Mouse (Mus musculus) megakaryocyte-erythroid progenitor cell, adult 5-6 weeks (primary cell): ENCODE measurements around the gene Wars2. TPM values are rescaled to one million over a fixed set of nuclear protein-coding genes. Genes with fewer than 3 reads are reported as not detected.
A peak's percentile ranks its signal among the peaks of the same experiment; 100 is the strongest.

Source experiments
- ATAC-seq: replicated peaks from 2 replicates; pipeline ENCODE4 v1.8.0; 2016; ENCODE audit warnings: mild to moderate bottlenecking, inconsistent platforms; ENCODE audit not compliant: severe bottlenecking, poor library complexity, low FRiP score, low TSS enrichment
- total RNA-seq, 2 experiments: library from RNA; stranded (forward) in 1 of 2; stranded (reverse) in 1 of 2; fragments of 200-1000, 215-1000 nt in 1 of 2; fragments of >200 nt in 1 of 2; fragmentation: Nextera tagmentation in 1 of 2; gene quantifications; 2 replicates each; pipeline ENCODE4 v1.2.3; 2014 to 2017

Gene Wars2
- 12.6 and 13.0 TPM in 2 replicates for total RNA-seq (2014; fragmentation: Nextera tagmentation)
- total RNA-seq (2017), result 3.3 and 6.6 TPM in 2 replicates

DNA sequence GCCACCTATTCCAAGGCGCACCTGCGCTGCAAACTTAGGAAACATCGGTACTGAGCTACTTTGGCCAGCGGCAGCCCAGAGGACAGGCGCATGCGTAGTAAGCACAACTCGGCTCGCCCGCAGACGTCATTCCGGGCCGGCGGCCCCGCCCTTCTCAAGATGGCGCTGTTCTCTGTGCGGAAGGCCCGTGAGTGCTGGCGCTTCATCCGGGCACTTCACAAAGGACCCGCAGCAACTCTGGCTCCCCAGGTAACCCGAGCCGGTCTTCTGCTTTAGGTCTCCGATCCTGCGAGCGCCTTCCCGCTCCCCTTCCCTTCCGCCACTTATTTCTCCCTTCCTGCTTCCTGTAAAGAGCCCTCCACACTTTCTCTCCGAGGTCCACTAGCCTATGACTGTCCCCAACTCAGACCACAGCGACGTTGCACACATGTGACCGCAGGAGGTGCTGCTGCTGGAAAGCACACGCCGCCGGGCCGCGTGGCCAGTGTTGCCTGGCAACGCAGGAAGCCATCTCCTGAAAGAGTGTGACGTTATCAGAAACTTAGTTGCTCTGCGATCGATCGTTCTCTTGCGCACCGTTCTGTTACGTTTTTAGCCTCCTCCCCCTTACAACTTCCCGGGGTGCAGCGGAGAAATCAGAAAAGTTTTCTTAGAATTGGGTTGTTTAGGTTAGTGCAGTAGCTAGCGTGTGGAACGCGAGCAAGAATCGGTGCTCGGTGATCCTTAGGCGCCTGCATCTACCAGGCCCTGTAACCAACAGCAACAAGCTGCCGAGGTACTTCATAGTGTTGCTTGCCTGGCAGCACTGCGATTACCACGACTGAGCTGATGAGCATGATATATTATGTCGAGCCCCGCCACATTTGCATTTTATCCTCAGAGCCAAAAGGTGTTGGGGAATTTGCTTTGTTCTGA lies at the start of gene Wars2:
Gene Wars2 (plus strand): TSS at position 129 of the 915 bp plus-strand sequence.
- ATAC-seq, result peak; percentile 98

- ATAC-seq, result no peak
Observed at GRCm38 (mm10) chr3:99096816-99097215, 44.1 kb upstream of the Wars2 start.

GRCm38 (mm10) chr3:99110353-99111213 lies 30.3 kb upstream of the Wars2 start:
- ATAC-seq, result no peak

DNA sequence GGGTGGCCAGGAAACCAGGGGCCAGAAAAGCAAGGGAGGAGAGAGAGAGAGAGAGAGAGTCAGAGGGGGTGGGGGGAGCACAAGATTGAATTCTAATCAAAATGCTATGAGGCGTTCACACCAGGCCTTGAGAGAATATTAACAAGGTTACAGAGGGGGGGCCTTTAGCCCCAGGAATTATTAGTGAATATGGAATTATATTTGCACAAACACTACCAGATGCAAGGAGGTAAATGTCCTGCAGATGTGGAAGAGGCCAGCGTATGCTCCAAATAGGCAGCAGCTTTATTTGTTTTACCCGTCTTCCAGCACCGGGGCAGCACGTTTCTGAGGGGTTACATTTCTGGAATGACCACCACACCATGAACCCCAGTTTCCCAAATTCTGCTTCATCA lies 29.7 kb upstream of the Wars2 start:
- no peak for ATAC-seq

GRCm38 (mm10) chr3:99113266-99113837 lies 27.5 kb upstream of the Wars2 start:
- ATAC-seq, result no peak

- ATAC-seq, result no peak
Observed at GRCm38 (mm10) chr3:99120942-99121341, 19.9 kb upstream of the Wars2 start.

DNA sequence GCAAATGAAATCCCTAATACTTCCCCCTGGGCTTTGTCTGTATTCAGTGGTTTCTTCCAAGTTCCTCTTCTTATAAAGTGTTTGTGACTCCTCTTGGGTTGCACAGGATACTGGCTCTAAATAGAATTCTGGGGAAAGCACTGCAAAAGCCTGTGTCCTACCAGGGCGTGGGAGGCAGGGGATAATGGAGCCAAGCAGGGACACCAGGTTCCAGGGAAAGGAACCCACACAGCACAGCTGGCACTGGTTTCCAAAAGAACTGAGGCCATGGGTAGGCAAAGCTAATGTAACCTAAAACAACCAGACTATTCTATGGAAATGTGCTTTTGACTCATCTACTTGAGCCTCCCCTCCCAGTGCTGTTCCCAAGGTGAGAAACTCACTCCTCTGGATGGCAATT lies 10.3 kb upstream of the Wars2 start:
- no peak for ATAC-seq

- no peak for ATAC-seq
Observed at GRCm38 (mm10) chr3:99131973-99132372, 8.9 kb upstream of the Wars2 start.

- no peak for ATAC-seq
Observed at GRCm38 (mm10) chr3:99133913-99134312, 7.0 kb upstream of the Wars2 start.

DNA sequence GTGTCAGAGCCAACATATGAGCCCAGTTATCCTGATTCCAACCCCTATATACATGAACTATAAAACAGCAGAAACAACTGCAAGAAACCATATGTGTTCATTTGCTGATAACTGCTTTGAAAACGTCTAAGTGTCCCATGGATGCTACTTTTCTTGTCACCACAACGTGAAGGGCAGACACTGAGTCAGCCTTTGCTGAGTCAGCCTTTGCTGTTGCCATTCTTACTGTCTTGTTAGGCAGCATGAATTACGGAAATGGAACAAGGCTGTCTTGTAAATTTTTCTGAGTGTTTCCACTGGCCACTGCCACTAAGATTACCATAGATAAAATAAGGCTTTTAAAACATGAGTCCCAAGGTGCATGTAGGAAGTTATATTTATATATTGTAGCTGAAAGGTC lies 7.0 kb downstream of the Wars2 start:
- no peak for ATAC-seq

- ATAC-seq, result no peak
Observed at GRCm38 (mm10) chr3:99149035-99149434, 8.2 kb downstream of the Wars2 start.

- ATAC-seq, result no peak
Observed at GRCm38 (mm10) chr3:99156286-99156685, 15.4 kb downstream of the Wars2 start.

DNA sequence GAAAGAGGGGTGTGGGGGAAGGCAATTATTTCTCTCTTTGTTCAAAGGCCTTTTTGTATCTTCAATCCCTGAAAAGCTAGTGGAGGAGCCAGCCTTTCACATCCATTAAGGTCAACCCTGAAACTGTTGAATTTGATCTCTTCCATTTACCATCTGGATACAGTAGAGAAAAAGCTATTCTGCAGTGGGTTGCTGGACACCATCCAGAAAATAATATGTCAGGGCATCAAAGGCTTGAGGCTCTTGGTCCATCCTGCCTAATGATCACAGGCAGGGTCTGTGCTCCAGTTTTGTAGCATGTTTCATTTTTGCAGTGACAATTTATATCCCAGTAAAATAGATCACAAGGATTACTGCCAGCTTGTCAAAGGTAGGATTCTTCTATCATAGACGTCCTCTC lies 16.1 kb downstream of the Wars2 start:
- no peak for ATAC-seq

DNA sequence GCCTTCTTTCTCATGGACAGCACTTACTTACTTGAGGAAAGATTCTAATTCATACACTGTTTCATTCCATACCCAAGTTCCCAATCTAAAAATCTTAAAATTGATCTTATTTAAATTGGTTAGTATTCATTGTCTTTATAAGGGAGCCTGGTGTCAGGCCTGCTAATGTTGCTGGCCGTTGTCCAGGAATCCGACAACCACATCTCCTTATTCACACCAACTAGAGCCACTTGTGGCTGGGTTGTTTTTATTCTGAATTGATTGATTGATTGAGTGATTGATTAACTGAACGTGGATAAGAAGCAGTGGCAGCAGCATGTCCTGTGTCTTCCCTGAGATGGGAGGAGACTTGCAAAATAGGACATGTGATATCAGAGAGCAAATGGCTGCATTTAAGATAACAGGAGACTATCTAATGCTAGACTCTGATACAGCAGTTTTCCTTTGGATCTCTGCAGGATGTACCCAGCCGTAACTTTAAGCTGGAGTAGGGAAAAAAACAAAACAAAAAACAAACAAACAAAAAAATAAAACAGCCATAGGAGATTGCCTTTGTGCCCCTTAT lies 16.7 kb downstream of the Wars2 start:
- ATAC-seq, result peak; percentile 65; the same call in 1 of the 2 replicates

DNA sequence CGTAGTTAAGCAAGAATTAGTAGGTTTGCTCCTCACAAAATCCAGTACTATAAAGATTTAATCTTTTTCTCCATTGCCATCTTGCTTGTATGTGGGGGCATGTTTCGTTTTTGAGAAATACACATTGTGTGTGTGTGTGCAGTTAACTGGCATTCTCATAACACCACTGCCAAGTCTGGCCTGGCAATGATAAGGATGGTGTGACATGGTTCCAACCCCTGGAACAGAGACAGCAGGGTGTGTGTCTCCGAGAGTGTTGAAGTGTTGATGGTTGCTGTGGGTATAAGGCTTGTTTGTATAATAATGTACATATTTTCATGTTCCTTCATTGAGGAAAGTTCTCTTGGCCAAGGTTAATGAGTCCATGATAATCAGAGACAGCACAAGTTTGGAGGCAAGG lies 19.1 kb downstream of the Wars2 start:
- peak; percentile 75 for ATAC-seq

DNA sequence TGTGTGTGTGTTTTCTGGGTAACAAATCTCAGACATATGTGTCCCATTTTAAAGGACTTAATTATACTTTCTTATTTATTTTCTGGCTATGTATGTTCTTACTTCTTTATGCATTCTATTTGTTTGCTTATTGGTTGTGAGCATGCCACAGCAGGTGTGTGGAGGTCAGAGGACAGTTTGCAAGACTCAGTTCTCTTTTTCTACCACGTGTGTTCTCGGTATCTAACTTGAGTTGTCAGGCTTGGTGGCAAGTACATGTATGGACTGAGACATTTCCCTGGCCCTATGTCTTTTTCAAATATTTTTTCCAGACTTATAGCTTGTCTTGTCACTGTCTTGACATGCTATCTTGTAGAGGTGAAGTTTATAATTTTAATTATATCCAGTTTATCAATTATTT lies 21.3 kb downstream of the Wars2 start:
- ATAC-seq, result no peak

GRCm38 (mm10) chr3:99167734-99168133 lies 26.9 kb downstream of the Wars2 start:
- peak; percentile 57; the same call in 1 of the 2 replicates for ATAC-seq

DNA sequence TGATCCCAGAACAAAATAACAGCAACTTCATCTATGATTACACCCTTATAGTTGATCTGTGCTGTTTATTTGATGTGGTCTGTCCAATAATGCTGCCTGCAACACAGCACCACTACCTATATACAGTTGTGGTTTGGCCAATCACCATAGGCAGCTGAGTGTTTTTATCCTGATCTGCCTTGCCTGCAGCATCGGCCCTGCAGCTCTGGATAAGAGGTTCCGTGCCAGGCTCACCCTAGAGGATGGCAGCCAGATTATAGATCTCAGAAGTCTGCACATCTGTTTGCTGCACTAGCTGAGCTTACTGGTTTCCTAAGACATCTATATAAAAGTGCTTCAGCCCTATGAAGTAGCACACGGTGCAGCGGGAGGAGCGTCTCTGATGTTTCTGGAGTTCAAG lies 32.3 kb downstream of the Wars2 start:
- ATAC-seq, result peak; percentile 99

- ATAC-seq, result no peak
Observed at GRCm38 (mm10) chr3:99174658-99175304, 33.9 kb downstream of the Wars2 start.
